Mouse (Mus musculus) lung, postnatal 0 days (tissue): Measurements from ENCODE around the gene Frem2. TPM values are rescaled to one million over a fixed set of nuclear protein-coding genes. Genes with fewer than 3 reads are reported as not detected.

Source experiments
- ATAC-seq: fragments of 200-750 bp; cut with Nextera tagmentation; 2 replicates; pipeline ENCODE4 v1.8.0; 2017; ENCODE audit warnings: moderate library complexity
- DNase-seq: peaks from one replicate; pipeline ENCODE4 v3.0.0-alpha.2; 2016; ENCODE audit warnings: low spot score
- H3K27ac ChIP-seq: fragments of 300-500 bp; sonication (generic); 2 replicates; pipeline ENCODE4 v1.5.1; 2014; ENCODE audit warnings: antibody characterized with exemption, mild to moderate bottlenecking, low read length, mixed read lengths
- H3K27me3 ChIP-seq: fragments of 300-500 bp; sonication (generic); replicated peaks from 2 replicates; pipeline ENCODE4 v1.6.1; 2014; ENCODE audit warnings: low read length, mixed read lengths; ENCODE audit not compliant: insufficient read depth
- H3K36me3 ChIP-seq: fragments of 300-500 bp; sonication (generic); 2 replicates; pipeline ENCODE4 v1.6.1; 2014; ENCODE audit warnings: low read length, mixed read lengths; ENCODE audit not compliant: insufficient read depth
- H3K4me1 ChIP-seq: fragments of 300-500 bp; sonication (generic); 2 replicates; pipeline ENCODE4 v1.6.1; 2014; ENCODE audit warnings: antibody characterized with exemption, low read depth, low read length, mixed read lengths; ENCODE audit not compliant: insufficient read depth
- H3K4me2 ChIP-seq: fragments of 300-500 bp; sonication (generic); replicated peaks from 2 replicates; pipeline ENCODE4 v1.6.1; 2014; ENCODE audit warnings: low read depth, mild to moderate bottlenecking, low read length, moderate library complexity, mixed read lengths
- H3K4me3 ChIP-seq: fragments of 300-500 bp; sonication (generic); 2 replicates; pipeline ENCODE4 v1.5.1; 2014; ENCODE audit warnings: low read depth, low read length
- H3K9ac ChIP-seq: fragments of 300-500 bp; sonication (generic); replicated peaks from 2 replicates; pipeline ENCODE4 v1.6.1; 2014; ENCODE audit warnings: low read depth, mild to moderate bottlenecking
- H3K9me3 ChIP-seq: fragments of 300-500 bp; sonication (generic); 2 replicates; pipeline ENCODE4 v1.6.1; 2016; ENCODE audit warnings: low read length, mixed read lengths
- CTCF ChIP-seq: IDR thresholded peaks from 2 replicates; pipeline ENCODE4 v1.5.1; 2016; ENCODE audit warnings: antibody characterized with exemption, mild to moderate bottlenecking
- EP300 ChIP-seq: IDR thresholded peaks from 2 replicates; pipeline ENCODE4 v1.6.1; 2016; ENCODE audit warnings: antibody characterized with exemption, mild to moderate bottlenecking, control low read depth
- WGBS: fragments of 180-500 bp; shearing (Covaris S2); extraction: QIAGEN DNeasy Blood & Tissue Kit; methylation state at CpG from one replicate; pipeline ENCODE4 v1.1.7; 2014; 5-methylcytosine and 5-hydroxymethylcytosine counted together
- polyA plus RNA-seq: library from polyadenylated mRNA; unstranded; fragments of >200 nt; fragmentation: Nextera tagmentation; extraction: Ambion mirVana; gene quantifications from 2 replicates; pipeline ENCODE4 v1.2.1, GENCODE M21; 2015

Gene Frem2
- polyA plus RNA-seq, 1 experiment from 2014 or later = 1.6 TPM

GRCm38 (mm10) chr3:53630630-53631029 is 26.5 kb downstream of the Frem2 start:
- H3K9me3 ChIP-seq = no peaks in the 10 kb centered on the region
- no peaks in the 10 kb centered on the region for H3K36me3 ChIP-seq
- H3K27ac ChIP-seq = peak overlapping the region; percentile 47; the same call in 1 of the 2 replicates
- no peak for TF ChIP-seq EP300
- TF ChIP-seq CTCF = no peak
- no peak for DNase-seq
- peak; percentile 21; the same call in 1 of the 2 replicates for ATAC-seq
- 30% methylated on average over 4 of the region's 4 CpGs for WGBS
- no peak overlapping the region; the same call in 1 of the 2 replicates for H3K9ac ChIP-seq
- no peaks in the 10 kb centered on the region for H3K4me1 ChIP-seq
- H3K4me2 ChIP-seq = peak overlapping the region; percentile 47
- H3K4me3 ChIP-seq = peak overlapping the region; percentile 21
- H3K27me3 ChIP-seq = no peaks in the 10 kb centered on the region

DNA sequence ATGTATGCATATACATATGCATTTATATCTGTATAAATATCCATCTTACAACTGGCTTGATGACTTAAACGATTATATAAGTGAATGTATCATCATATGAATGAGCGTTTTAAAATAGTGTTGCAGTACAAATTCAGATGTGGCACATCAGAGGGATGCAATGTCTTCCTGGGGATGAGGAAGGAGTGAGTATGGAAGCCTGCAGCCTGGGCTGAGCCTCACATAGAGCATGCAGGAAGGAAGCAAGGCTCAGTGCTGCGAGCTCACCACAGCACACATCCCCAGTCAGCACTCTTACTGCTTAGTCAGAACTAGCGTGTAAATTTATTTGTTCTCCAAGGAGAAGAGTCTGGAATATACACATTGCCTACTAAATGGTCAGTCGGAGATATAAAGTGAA is 27.2 kb downstream of the Frem2 start:
- ATAC-seq (no peak), DNase-seq (no peak)
- Histone ChIP-seq H3K4me2 (no peak overlapping the region), H3K9me3 (no peaks in the 10 kb centered on the region), H3K4me1 (no peaks in the 10 kb centered on the region), H3K27me3 (no peaks in the 10 kb centered on the region), H3K27ac (no peak overlapping the region), H3K4me3 (no peak overlapping the region), H3K36me3 (no peaks in the 10 kb centered on the region), H3K9ac (no peak overlapping the region)
- WGBS = 71% methylated on average over 5 of the region's 5 CpGs
- TF ChIP-seq EP300 (no peak), CTCF (no peak)

- H3K9ac ChIP-seq = no peak overlapping the region
- H3K27me3 ChIP-seq = no peaks in the 10 kb centered on the region
- H3K9me3 ChIP-seq = no peaks in the 10 kb centered on the region
- ATAC-seq (no peak), DNase-seq (no peak)
- no peak overlapping the region for H3K27ac ChIP-seq
- no peaks in the 10 kb centered on the region for H3K4me1 ChIP-seq
- no peaks in the 10 kb centered on the region for H3K36me3 ChIP-seq
- WGBS = 78% methylated on average over 8 of the region's 8 CpGs
- no peak for TF ChIP-seq EP300
- no peak for TF ChIP-seq CTCF
- H3K4me3 ChIP-seq = no peak overlapping the region
- H3K4me2 ChIP-seq = no peak overlapping the region
Measured at GRCm38 (mm10) chr3:53623222-53623621, 33.9 kb downstream of the Frem2 start.

GRCm38 (mm10) chr3:53620978-53621377 is 36.2 kb downstream of the Frem2 start:
- no peak overlapping the region for H3K9ac ChIP-seq
- no peak for DNase-seq
- H3K9me3 ChIP-seq = no peaks in the 10 kb centered on the region
- no peak overlapping the region for H3K4me2 ChIP-seq
- WGBS = 69% methylated on average over 3 of the region's 3 CpGs
- H3K27me3 ChIP-seq = no peaks in the 10 kb centered on the region
- H3K4me1 ChIP-seq = no peaks in the 10 kb centered on the region
- no peak overlapping the region for H3K27ac ChIP-seq
- H3K4me3 ChIP-seq = no peak overlapping the region
- no peaks in the 10 kb centered on the region for H3K36me3 ChIP-seq
- no peak for ATAC-seq
- TF ChIP-seq EP300 (no peak), CTCF (no peak)

- Histone ChIP-seq H3K27me3 (no peaks in the 10 kb centered on the region), H3K9ac (no peak overlapping the region), H3K4me3 (no peak overlapping the region), H3K4me1 (no peaks in the 10 kb centered on the region), H3K9me3 (no peaks in the 10 kb centered on the region), H3K36me3 (no peaks in the 10 kb centered on the region), H3K4me2 (no peak overlapping the region), H3K27ac (no peak overlapping the region)
- TF ChIP-seq EP300 (no peak), CTCF (no peak)
- WGBS = 72% methylated on average over 8 of the region's 8 CpGs
- DNase-seq = no peak
- ATAC-seq = no peak
Measured at GRCm38 (mm10) chr3:53620355-53620754, 36.8 kb downstream of the Frem2 start.

GRCm38 (mm10) chr3:53611106-53611505 is 46.0 kb downstream of the Frem2 start:
- no peaks in the 10 kb centered on the region for H3K36me3 ChIP-seq
- H3K27me3 ChIP-seq = no peaks in the 10 kb centered on the region
- no peak overlapping the region for H3K4me3 ChIP-seq
- ATAC-seq (no peak), DNase-seq (no peak)
- 69% methylated on average over 3 of the region's 3 CpGs for WGBS
- H3K27ac ChIP-seq = no peak overlapping the region
- TF ChIP-seq EP300 = no peak
- TF ChIP-seq CTCF = no peak
- no peaks in the 10 kb centered on the region for H3K4me1 ChIP-seq
- no peak overlapping the region for H3K9ac ChIP-seq
- H3K4me2 ChIP-seq = no peak overlapping the region
- H3K9me3 ChIP-seq = no peaks in the 10 kb centered on the region

DNA sequence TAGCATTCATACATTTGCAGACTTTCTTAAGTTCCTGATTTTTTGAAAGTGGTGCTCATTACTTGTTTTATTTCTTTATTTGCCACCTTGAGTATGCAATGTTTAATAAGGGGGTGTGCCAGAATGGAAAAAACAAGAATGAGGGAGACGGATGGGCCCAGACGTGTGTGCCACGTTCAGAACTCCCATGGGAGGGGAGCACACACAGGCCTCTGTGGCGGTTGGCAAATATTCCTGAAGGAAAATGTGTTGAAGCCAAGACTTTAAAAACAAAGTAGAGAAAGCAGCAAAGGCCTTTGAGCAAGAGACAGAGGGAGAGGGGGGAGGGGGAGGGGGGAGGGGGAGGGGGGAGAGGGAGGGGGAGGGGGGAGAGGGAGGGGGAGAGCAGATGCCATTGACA is 47.3 kb downstream of the Frem2 start:
- H3K27ac ChIP-seq = no peak overlapping the region
- no peaks in the 10 kb centered on the region for H3K4me1 ChIP-seq
- no peak for TF ChIP-seq CTCF
- TF ChIP-seq EP300 = no peak
- 39% methylated on average over 4 of the region's 4 CpGs for WGBS
- H3K4me2 ChIP-seq = no peak overlapping the region
- no peak overlapping the region for H3K4me3 ChIP-seq
- no peaks in the 10 kb centered on the region for H3K27me3 ChIP-seq
- H3K36me3 ChIP-seq = no peaks in the 10 kb centered on the region
- DNase-seq = no peak
- ATAC-seq = no peak
- no peak overlapping the region for H3K9ac ChIP-seq
- H3K9me3 ChIP-seq = no peaks in the 10 kb centered on the region
